Mouse (Mus musculus) heart, embryonic 11.5 days (tissue): ENCODE measurements around the gene Tmem129. TPM values are rescaled to one million over a fixed set of nuclear protein-coding genes. Genes with fewer than 3 reads are reported as not detected.

Source experiments
- ATAC-seq: fragments of 200-750 bp; cut with Nextera tagmentation; replicated peaks from 2 replicates; pipeline ENCODE4 v1.8.0; 2017; ENCODE audit warnings: moderate library complexity; ENCODE audit not compliant: insufficient number of reproducible peaks, low FRiP score, low TSS enrichment
- H3K27ac ChIP-seq: fragments of 300-500 bp; sonication (generic); 2 replicates; pipeline ENCODE4 v1.5.1; 2014; ENCODE audit warnings: mild to moderate bottlenecking, low read depth, low read length
- H3K27me3 ChIP-seq: fragments of 300-500 bp; sonication (generic); 2 replicates; pipeline ENCODE4 v1.6.1; 2014; ENCODE audit warnings: mild to moderate bottlenecking, low read length, mixed read lengths; ENCODE audit not compliant: control insufficient read depth, insufficient read depth
- H3K36me3 ChIP-seq: fragments of 300-500 bp; sonication (generic); 2 replicates; pipeline ENCODE4 v1.6.1; 2014; ENCODE audit warnings: mild to moderate bottlenecking, low read length, moderate library complexity, mixed read lengths; ENCODE audit not compliant: control insufficient read depth, insufficient read depth
- H3K4me1 ChIP-seq: fragments of 300-500 bp; sonication (generic); 2 replicates; pipeline ENCODE4 v1.6.1; 2014; ENCODE audit warnings: low read length; ENCODE audit not compliant: control insufficient read depth, insufficient read depth
- H3K4me2 ChIP-seq: fragments of 300-500 bp; sonication (generic); 2 replicates; pipeline ENCODE4 v1.6.1; 2014; ENCODE audit warnings: mild to moderate bottlenecking, moderate library complexity
- H3K4me3 ChIP-seq: fragments of 300-500 bp; sonication (generic); 2 replicates; pipeline ENCODE4 v1.5.1; 2014; ENCODE audit warnings: low read depth, low read length
- H3K9ac ChIP-seq: fragments of 300-500 bp; sonication (generic); 2 replicates; pipeline ENCODE4 v1.6.1; 2014; ENCODE audit warnings: mild to moderate bottlenecking, low read depth, low read length, moderate library complexity
- H3K9me3 ChIP-seq: fragments of 300-500 bp; sonication (generic); replicated peaks from 2 replicates; pipeline ENCODE4 v1.6.1; 2016; ENCODE audit warnings: low read length; ENCODE audit not compliant: control insufficient read depth
- WGBS: fragments of 180-500 bp; shearing (Covaris S2); extraction: QIAGEN DNeasy Blood & Tissue Kit; methylation state at CpG from one replicate; pipeline ENCODE4 v1.1.7; 2014; ENCODE audit not compliant: insufficient replicate concordance; 5-methylcytosine and 5-hydroxymethylcytosine counted together
- polyA plus RNA-seq: library from polyadenylated mRNA; unstranded; fragments of >200 nt; fragmentation: Nextera tagmentation; extraction: Ambion mirVana; gene quantifications from 2 replicates; pipeline ENCODE4 v1.2.1, GENCODE M21; 2014

Gene Tmem129
- polyA plus RNA-seq, 1 experiment from 2014 or later = 42.3 TPM

GRCm38 (mm10) chr5:33640652-33641051 lies 17.6 kb downstream of the Tmem129 start:
- 51% methylated on average over 3 of the region's 3 CpGs for WGBS
- no peaks in the 10 kb centered on the region for H3K27me3 ChIP-seq
- peaks cover 40% of the 10 kb centered on the region for H3K36me3 ChIP-seq
- H3K4me1 ChIP-seq = no peaks in the 10 kb centered on the region
- no peak overlapping the region for H3K9ac ChIP-seq
- ATAC-seq = no peak
- H3K9me3 ChIP-seq = no peaks in the 10 kb centered on the region
- H3K4me3 ChIP-seq = no peak overlapping the region
- no peak overlapping the region for H3K4me2 ChIP-seq
- H3K27ac ChIP-seq = no peak overlapping the region

GRCm38 (mm10) chr5:33638826-33639225 lies 19.4 kb downstream of the Tmem129 start:
- peaks cover 26% of the 10 kb centered on the region for H3K36me3 ChIP-seq

GRCm38 (mm10) chr5:33637606-33638350 lies 20.4 kb downstream of the Tmem129 start:
- WGBS = 84% methylated on average over 3 of the region's 3 CpGs
- no peak for ATAC-seq
- H3K9ac ChIP-seq = no peak overlapping the region
- H3K27me3 ChIP-seq = no peaks in the 10 kb centered on the region
- peaks cover 17% of the 10 kb centered on the region for H3K36me3 ChIP-seq
- H3K4me1 ChIP-seq = no peaks in the 10 kb centered on the region
- no peak overlapping the region for H3K27ac ChIP-seq
- H3K9me3 ChIP-seq = no peaks in the 10 kb centered on the region
- H3K4me2 ChIP-seq = no peak overlapping the region
- H3K4me3 ChIP-seq = no peak overlapping the region

More at GRCm38 (mm10) chr5:33638826-33639225, 19.4 kb downstream of the Tmem129 start:
- no peaks in the 10 kb centered on the region for H3K4me1 ChIP-seq
- 0 out of 2 replicates have a peak overlapping the region, but pooled peaks have one; percentile 15 for H3K27ac ChIP-seq
- H3K27me3 ChIP-seq = no peaks in the 10 kb centered on the region
- H3K9ac ChIP-seq = no peak overlapping the region
- ATAC-seq = no peak
- H3K4me3 ChIP-seq = no peak overlapping the region
- no peak overlapping the region for H3K4me2 ChIP-seq
- WGBS = 52% methylated on average over 4 of the region's 4 CpGs
- no peaks in the 10 kb centered on the region for H3K9me3 ChIP-seq

DNA sequence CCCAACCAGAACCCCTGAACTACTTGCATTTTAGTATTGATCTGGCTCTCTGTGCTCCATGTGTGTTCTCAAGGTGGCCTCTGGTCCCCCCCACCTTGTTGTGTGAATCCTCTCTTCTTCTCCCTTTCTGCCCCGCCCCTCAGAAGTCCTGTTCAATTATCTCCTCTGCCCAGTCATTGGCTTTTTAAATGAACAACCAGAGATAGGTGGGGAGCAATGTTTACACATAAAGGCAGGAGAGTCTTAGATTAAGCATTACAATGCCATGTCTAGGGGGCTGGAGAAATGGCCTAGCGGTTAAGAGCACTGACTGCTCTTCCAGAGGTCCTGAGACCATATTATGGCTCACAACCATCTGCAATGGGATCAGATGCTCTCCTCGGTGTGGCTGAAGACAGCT lies 22.9 kb downstream of the Tmem129 start:
- ATAC-seq = no peak
- Histone ChIP-seq H3K27me3 (no peaks in the 10 kb centered on the region), H3K4me2 (no peak overlapping the region), H3K36me3 (peaks cover 5% of the 10 kb centered on the region), H3K27ac (no peak overlapping the region), H3K4me1 (peaks cover 6% of the 10 kb centered on the region), H3K9ac (no peak overlapping the region), H3K9me3 (no peaks in the 10 kb centered on the region), H3K4me3 (no peak overlapping the region)
- 88% methylated on average over 3 of the region's 3 CpGs for WGBS

DNA sequence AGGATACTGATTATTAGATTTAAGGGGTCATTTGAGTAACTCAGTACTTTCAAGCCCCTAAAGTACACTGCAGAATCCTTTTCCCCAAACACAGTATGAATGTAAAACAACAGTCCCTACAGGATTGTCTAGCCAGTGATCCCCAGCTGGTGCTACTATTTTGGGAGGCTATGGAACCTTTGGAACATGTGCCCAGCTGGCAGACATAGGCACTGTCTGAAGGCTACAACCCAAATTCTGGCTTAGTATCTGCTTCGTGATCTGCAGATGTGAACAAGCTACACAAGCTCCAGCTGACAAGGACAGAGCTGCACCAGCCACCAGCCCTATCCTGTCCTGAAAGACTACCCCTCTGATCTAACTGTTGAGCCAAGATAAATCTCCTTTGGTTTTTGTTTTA lies 25.7 kb downstream of the Tmem129 start:
- Histone ChIP-seq H3K4me2 (no peak overlapping the region), H3K9me3 (no peaks in the 10 kb centered on the region), H3K9ac (no peak overlapping the region), H3K27ac (no peak overlapping the region), H3K36me3 (no peaks in the 10 kb centered on the region), H3K4me1 (peaks cover 14% of the 10 kb centered on the region), H3K27me3 (no peaks in the 10 kb centered on the region), H3K4me3 (no peak overlapping the region)
- WGBS = 82% methylated on average over 1 of the region's 1 CpGs
- ATAC-seq = no peak

DNA sequence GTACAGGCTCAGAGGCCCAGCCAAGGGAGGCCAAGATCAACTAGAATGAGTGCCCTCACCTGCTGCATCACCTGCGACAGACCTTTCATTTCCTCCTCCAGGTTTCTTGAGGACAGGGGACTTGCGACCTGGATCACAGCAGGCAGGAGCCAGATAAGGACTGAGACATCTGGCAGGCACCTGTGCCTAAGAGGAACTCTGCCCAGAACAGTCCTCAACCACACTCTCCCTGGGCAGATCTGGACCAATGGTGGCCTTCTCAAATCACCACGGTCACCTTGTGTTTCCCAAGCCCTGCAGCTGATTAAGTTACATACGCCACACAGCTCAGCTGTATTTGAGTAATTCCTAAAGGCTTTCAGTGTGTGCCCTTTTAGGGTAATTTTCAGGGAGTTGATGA lies 27.6 kb downstream of the Tmem129 start:
- no peak for ATAC-seq
- 65% methylated on average over 4 of the region's 4 CpGs for WGBS
- Histone ChIP-seq H3K4me2 (peak overlapping the region; percentile 63), H3K27me3 (no peaks in the 10 kb centered on the region), H3K27ac (peak overlapping the region; percentile 16; the same call in 1 of the 2 replicates), H3K4me3 (peak overlapping the region; percentile 89), H3K9ac (0 out of 2 replicates have a peak overlapping the region, but pooled peaks have one; percentile 43), H3K4me1 (peaks cover 14% of the 10 kb centered on the region), H3K36me3 (no peaks in the 10 kb centered on the region), H3K9me3 (no peaks in the 10 kb centered on the region)

GRCm38 (mm10) chr5:33630061-33630460 lies 28.2 kb downstream of the Tmem129 start:
- H3K9ac ChIP-seq = peak overlapping the region; percentile 55
- peak; percentile 53; the same call in 1 of the 2 replicates for ATAC-seq
- no peaks in the 10 kb centered on the region for H3K36me3 ChIP-seq
- no peaks in the 10 kb centered on the region for H3K27me3 ChIP-seq
- H3K4me2 ChIP-seq = peak overlapping the region; percentile 63
- 4% methylated on average over 9 of the region's 9 CpGs for WGBS
- peaks cover 14% of the 10 kb centered on the region for H3K4me1 ChIP-seq
- peak overlapping the region; percentile 89 for H3K4me3 ChIP-seq
- H3K9me3 ChIP-seq = no peaks in the 10 kb centered on the region
- H3K27ac ChIP-seq = peak overlapping the region; percentile 16

DNA sequence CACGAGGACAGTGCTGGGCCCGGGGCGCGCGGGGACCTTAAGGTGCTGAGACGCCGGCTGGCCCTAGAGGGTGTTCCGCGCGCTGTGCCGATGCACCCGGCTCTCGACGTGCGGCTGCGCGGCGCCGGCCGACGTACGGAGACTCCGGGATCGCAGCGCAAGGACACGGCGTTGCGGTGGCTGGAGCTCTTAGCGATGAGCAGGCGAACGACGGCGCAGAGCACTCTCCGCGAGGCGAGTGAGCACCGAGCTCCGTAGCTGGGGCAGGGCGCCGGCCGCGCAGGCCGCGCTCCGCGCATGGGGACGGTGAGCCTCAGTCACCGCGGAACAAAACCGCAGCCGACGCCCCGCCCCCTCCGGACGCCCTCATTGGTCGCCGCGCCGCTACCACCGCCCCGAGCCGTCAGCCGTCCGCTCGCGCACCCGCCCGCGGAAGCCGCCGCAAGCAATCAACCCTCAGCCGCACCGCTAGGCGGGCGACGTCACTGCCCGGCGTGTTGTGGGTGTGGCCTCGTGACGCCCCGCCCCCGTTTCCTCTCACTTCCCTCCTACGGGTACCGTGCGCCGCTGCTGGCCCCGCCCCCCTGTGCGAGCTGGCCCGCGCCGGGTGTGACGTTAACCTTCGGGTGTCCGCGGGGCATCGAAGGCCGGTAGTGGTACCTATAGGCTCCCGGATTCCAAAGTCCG lies 28.8 kb downstream of the Tmem129 start, which contains the start of the genes Fam53a and Gm9903:
Gene Fam53a, minus strand, starts transcription at position 335 of the 687 bp plus-strand sequence.
Gene Gm9903, plus strand, starts transcription at position 625 of the 687 bp plus-strand sequence.
- under 1% methylated on average over 86 of the region's 99 CpGs for WGBS
- ATAC-seq = peak; percentile 94

More for the DNA sequence above, 28.8 kb downstream of the Tmem129 start, which contains the start of the genes Fam53a and Gm9903:
- Histone ChIP-seq H3K9ac (peak within 1 kb of the TSS; percentile 88), H3K27me3 (no peaks in the 10 kb centered on the region), H3K36me3 (no peaks in the 10 kb centered on the region), H3K4me2 (peak within 1 kb of the TSS; percentile 63), H3K4me1 (peaks cover 14% of the 10 kb centered on the region), H3K4me3 (peak within 1 kb of the TSS; percentile 89), H3K9me3 (no peaks in the 10 kb centered on the region), H3K27ac (peak within 1 kb of the TSS; percentile 92)
